Mouse (Mus musculus): ENCODE data around the gene R3hdml. TPM values are rescaled to one million over a fixed set of nuclear protein-coding genes. Genes with fewer than 3 reads are reported as not detected.

Gene R3hdml
- total and polyA plus RNA-seq, 3 experiments, result not detected

- Histone ChIP-seq H3K27me3 (ENCODE audit: control insufficient read depth in 1 of 2, insufficient read depth in 2 of 2, low read length in 2 of 2) (no peaks in the 10 kb centered on the region), H3K36me3 (ENCODE audit: control insufficient read depth in 1 of 2, insufficient read depth in 2 of 2, low read length in 2 of 2) (peaks cover 0 to 5% of the 10 kb centered on the region in 2 experiments; a peak in 1 of 4 replicates), H3K79me2 (ENCODE audit: control insufficient read depth, insufficient read depth, low read length, poor library complexity) (peaks cover 4% of the 10 kb centered on the region), H3K9me3 (replicated peaks; ENCODE audit: insufficient read depth, low read length) (no peaks in the 10 kb centered on the region), H3K4me1 (ENCODE audit: control insufficient read depth in 1 of 2, insufficient read depth in 2 of 2, low read length in 2 of 2) (peaks cover 0 to 7% of the 10 kb centered on the region in 2 experiments; a peak in 1 of 4 replicates), H3K9ac (ENCODE audit: control insufficient read depth, low read depth, low read length, poor library complexity, severe bottlenecking) (no peak overlapping the region), H3K4me3 (ENCODE audit: control insufficient read depth in 1 of 2, insufficient read depth in 1 of 2, low read depth in 2 of 2, low read length in 2 of 2) (no peak overlapping the region), H3K27ac (ENCODE audit: control insufficient read depth, low read depth, low read length) (no peak overlapping the region)
- TF ChIP-seq ZC3H11A (IDR thresholded peaks at IDR 0.05; ENCODE audit: low read depth, low read length), result no peak
- TF ChIP-seq MYC (IDR thresholded peaks at IDR 0.05; ENCODE audit: low read depth, low read length), result no peak
- TF ChIP-seq CHD1 (IDR thresholded peaks at IDR 0.05; ENCODE audit: low read depth, low read length), result no peak
- no peak for DNase-seq (ENCODE audit: low read depth, low spot score)
Measured at GRCm38 (mm10) chr2:163467585-163467984, 24.5 kb upstream of the R3hdml start.

DNA sequence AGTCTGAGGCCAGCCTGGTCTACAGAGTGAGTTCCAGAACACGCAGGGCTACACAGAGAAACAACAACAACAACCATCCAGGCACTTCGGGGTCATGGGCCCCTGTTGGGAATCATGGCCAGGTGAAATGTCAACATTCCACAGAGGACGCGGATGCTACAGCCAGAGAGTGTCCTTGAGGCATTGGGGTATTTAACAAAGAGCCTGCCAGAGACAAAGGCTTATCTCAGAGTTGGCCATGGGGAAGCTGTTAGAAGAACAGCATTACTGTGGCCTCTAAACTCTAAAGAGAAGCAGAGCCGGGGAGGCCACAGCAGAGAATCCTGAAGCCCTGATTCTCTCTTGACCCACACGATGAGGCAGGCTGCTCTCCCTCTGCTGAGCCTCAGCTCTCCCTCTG, 23.3 kb upstream of the R3hdml start:
- no peak for DNase-seq (ENCODE audit: low read depth, low spot score)
- Histone ChIP-seq H3K79me2 (ENCODE audit: control insufficient read depth, insufficient read depth, low read length, poor library complexity) (peaks cover 4% of the 10 kb centered on the region), H3K4me3 (ENCODE audit: control insufficient read depth in 1 of 2, insufficient read depth in 1 of 2, low read depth in 2 of 2, low read length in 2 of 2) (no peak overlapping the region), H3K27ac (ENCODE audit: control insufficient read depth, low read depth, low read length) (no peak overlapping the region), H3K9ac (ENCODE audit: control insufficient read depth, low read depth, low read length, poor library complexity, severe bottlenecking) (no peak overlapping the region), H3K36me3 (ENCODE audit: control insufficient read depth in 1 of 2, insufficient read depth in 2 of 2, low read length in 2 of 2) (peaks cover 0 to 5% of the 10 kb centered on the region in 2 experiments; a peak in 1 of 4 replicates), H3K4me1 (ENCODE audit: control insufficient read depth in 1 of 2, insufficient read depth in 2 of 2, low read length in 2 of 2) (peaks cover 0 to 7% of the 10 kb centered on the region in 2 experiments; a peak in 2 of 4 replicates), H3K27me3 (ENCODE audit: control insufficient read depth in 1 of 2, insufficient read depth in 2 of 2, low read length in 2 of 2) (no peaks in the 10 kb centered on the region), H3K9me3 (replicated peaks; ENCODE audit: insufficient read depth, low read length) (no peaks in the 10 kb centered on the region)
- TF ChIP-seq MYB (IDR thresholded peaks at IDR 0.05; ENCODE audit: low read depth, low read length) (no peak), RAD21 (IDR thresholded peaks at IDR 0.05; ENCODE audit: low read depth, low read length) (no peak), RCOR1 (IDR thresholded peaks at IDR 0.05; ENCODE audit: low read depth, low read length) (no peak), E2F4 (IDR thresholded peaks at IDR 0.05; ENCODE audit: borderline replicate concordance, low read depth, low read length) (no peak), SMC3 (IDR thresholded peaks at IDR 0.05; ENCODE audit: low read depth, low read length) (no peak), EP300 (IDR thresholded peaks at IDR 0.05; ENCODE audit: low read depth in 1 of 2, low read length in 2 of 2) (no peak), TBP (IDR thresholded peaks at IDR 0.05; ENCODE audit: low read depth, low read length) (no peak), NELFE (IDR thresholded peaks at IDR 0.05; ENCODE audit: low read depth, low read length) (no peak), MAX (IDR thresholded peaks at IDR 0.05; ENCODE audit: low read length) (no peak)

- H3K27ac ChIP-seq (ENCODE audit: control insufficient read depth, low read depth, low read length), result no peak overlapping the region
- peaks cover 0 to 7% of the 10 kb centered on the region in 2 experiments; a peak in 2 of 4 replicates for H3K4me1 ChIP-seq (ENCODE audit: control insufficient read depth in 1 of 2, insufficient read depth in 2 of 2, low read length in 2 of 2)
- no peaks in the 10 kb centered on the region for H3K9me3 ChIP-seq (replicated peaks; ENCODE audit: insufficient read depth, low read length)
- peaks cover 4% of the 10 kb centered on the region for H3K79me2 ChIP-seq (ENCODE audit: control insufficient read depth, insufficient read depth, low read length, poor library complexity)
- H3K36me3 ChIP-seq (ENCODE audit: control insufficient read depth in 1 of 2, insufficient read depth in 2 of 2, low read length in 2 of 2), result peaks cover 0 to 5% of the 10 kb centered on the region in 2 experiments; a peak in 1 of 4 replicates
- TF ChIP-seq TAL1 (IDR thresholded peaks at IDR 0.05; ENCODE audit: low read length), result no peak
- TF ChIP-seq MAX (IDR thresholded peaks at IDR 0.05; ENCODE audit: low read length), result no peak
- TF ChIP-seq ZNF384 (IDR thresholded peaks at IDR 0.05; ENCODE audit: low read depth, low read length), result no peak
- no peak for TF ChIP-seq ZMIZ1 (IDR thresholded peaks at IDR 0.05; ENCODE audit: low read depth, low read length)
- no peak for TF ChIP-seq POLR2AphosphoS5 (IDR thresholded peaks at IDR 0.05; ENCODE audit: borderline replicate concordance, low read depth, low read length)
- no peak for TF ChIP-seq MXI1 (IDR thresholded peaks at IDR 0.05; ENCODE audit: low read depth, low read length)
- TF ChIP-seq MEF2A (IDR thresholded peaks at IDR 0.05; ENCODE audit: extremely low read depth, insufficient replicate concordance, low read depth, low read length, poor library complexity, severe bottlenecking), result no peak
- no peak for DNase-seq (ENCODE audit: low read depth, low spot score)
- H3K4me3 ChIP-seq (ENCODE audit: control insufficient read depth in 1 of 2, insufficient read depth in 1 of 2, low read depth in 2 of 2, low read length in 2 of 2), result no peak overlapping the region
- no peak overlapping the region for H3K9ac ChIP-seq (ENCODE audit: control insufficient read depth, low read depth, low read length, poor library complexity, severe bottlenecking)
- H3K27me3 ChIP-seq (ENCODE audit: control insufficient read depth in 1 of 2, insufficient read depth in 2 of 2, low read length in 2 of 2), result no peaks in the 10 kb centered on the region
Measured at GRCm38 (mm10) chr2:163469711-163470110, 22.4 kb upstream of the R3hdml start.
